Mouse (Mus musculus) heart, adult 2 months (tissue): Measurements from ENCODE around the gene Xrcc1. TPM values are rescaled to one million over a fixed set of nuclear protein-coding genes. Genes with fewer than 3 reads are reported as not detected.

ENCODE experiments used
- DNase-seq, 2 experiments: peaks; one replicate each; pipeline ENCODE4 v3.0.0; 2021
- H3K27ac ChIP-seq: fragments of 200-600 bp; 2 replicates; pipeline ENCODE4 v1.8.1; 2022
- H3K27me3 ChIP-seq: fragments of 200-500 bp; 2 replicates; pipeline ENCODE4 v1.6.1; 2012; ENCODE audit warnings: mild to moderate bottlenecking, low read length, inconsistent platforms, mixed read lengths; ENCODE audit not compliant: control insufficient read depth, insufficient read depth
- H3K36me3 ChIP-seq: fragments of 200-500 bp; 2 replicates; pipeline ENCODE4 v1.6.1; 2012; ENCODE audit warnings: low read length, inconsistent platforms; ENCODE audit not compliant: control insufficient read depth, insufficient read depth
- H3K4me1 ChIP-seq: fragments of 200-500 bp; 2 replicates; pipeline ENCODE4 v1.6.1; 2011; ENCODE audit warnings: low read length; ENCODE audit not compliant: control insufficient read depth, insufficient read depth
- H3K4me3 ChIP-seq: fragments of 200-600 bp; 2 replicates; pipeline ENCODE4 v1.8.1; 2022
- H3K79me2 ChIP-seq: fragments of 200-500 bp; replicated peaks from 2 replicates; pipeline ENCODE4 v1.6.1; 2012; ENCODE audit warnings: mild to moderate bottlenecking, inconsistent platforms, low read length, moderate library complexity, mixed read lengths; ENCODE audit not compliant: control insufficient read depth, insufficient read depth
- H3K9ac ChIP-seq: fragments of 200-500 bp; 2 replicates; pipeline ENCODE4 v1.6.1; 2012; ENCODE audit warnings: low read depth, mild to moderate bottlenecking, control low read depth, inconsistent platforms, low read length, mixed read lengths
- CTCF ChIP-seq: fragments of 200-600 bp; IDR thresholded peaks from 2 replicates; pipeline ENCODE4 v1.8.1; 2022; ENCODE audit warnings: antibody characterized with exemption, mild to moderate bottlenecking, moderate library complexity
- EP300 ChIP-seq: fragments of 200-500 bp; IDR thresholded peaks from 2 replicates; pipeline ENCODE4 v1.6.1; 2011; ENCODE audit warnings: low read depth, low read length, control low read depth; ENCODE audit not compliant: insufficient read depth
- POLR2A ChIP-seq: fragments of 200-500 bp; IDR thresholded peaks from 2 replicates; pipeline ENCODE4 v1.6.1; 2011; ENCODE audit warnings: mild to moderate bottlenecking, low read depth, low read length, control low read depth; ENCODE audit not compliant: insufficient read depth
- WGBS: fragments of 180-500 bp; shearing (Covaris S2); methylation state at CpG from one replicate; pipeline ENCODE4 v1.1.7; 2018; 5-methylcytosine and 5-hydroxymethylcytosine counted together
- intact Hi-C: fragments of 180-260 bp; cut with DNase I; formaldehyde crosslinking; loops from one replicate; pipeline ENCODE4 v1.15.1; 2025
- polyA plus RNA-seq: library from polyadenylated mRNA; depleted of rRNA; stranded (reverse); fragments of >200 nt; gene quantifications from 2 replicates; pipeline ENCODE4 v1.2.3, GENCODE M21; 2012
- total RNA-seq, 2 experiments: library from RNA; stranded (reverse); gene quantifications; 2 replicates each; pipeline ENCODE4 v1.2.3; 2021

Gene Xrcc1
- total and polyA plus RNA-seq, 3 experiments: 21.8 to 25.6 (median 25.0) TPM

- TF ChIP-seq EP300 (0 out of 2 replicates have a peak, but pooled peaks have one; percentile 21), POLR2A (peak; percentile 65), CTCF (0 out of 2 replicates have a peak, but pooled peaks have one; percentile 1)
- 1% methylated on average over 39 of the region's 39 CpGs for WGBS
- peak overlapping the region; percentile 78 for H3K27ac ChIP-seq
- DNase-seq: peak; percentile 87 to 88
- no peaks in the 10 kb centered on the region for H3K27me3 ChIP-seq
- H3K4me3 ChIP-seq: peak overlapping the region; percentile 84
- intact Hi-C loops: loop anchor here (5.0 kb wide), 1 partner anchor 61 kb away; the partner anchor contains the start of gene Irgq
- no peaks in the 10 kb centered on the region for H3K36me3 ChIP-seq
- no peaks in the 10 kb centered on the region for H3K79me2 ChIP-seq
- peak overlapping the region; percentile 96 for H3K9ac ChIP-seq
- no peaks in the 10 kb centered on the region for H3K4me1 ChIP-seq
Measured at GRCm38 (mm10) chr7:24593621-24594308, 47.7 kb downstream of the Xrcc1 start.

GRCm38 (mm10) chr7:24594309-24594803 is 48.3 kb downstream of the Xrcc1 start:
- WGBS: 13% methylated on average over 13 of the region's 13 CpGs
- Histone ChIP-seq H3K36me3 (no peaks in the 10 kb centered on the region), H3K9ac (peak overlapping the region; percentile 96), H3K27me3 (no peaks in the 10 kb centered on the region), H3K79me2 (no peaks in the 10 kb centered on the region), H3K4me3 (peak overlapping the region; percentile 84), H3K27ac (peak overlapping the region; percentile 78), H3K4me1 (no peaks in the 10 kb centered on the region)
- intact Hi-C loops: loop anchor here (5.0 kb wide), 1 partner anchor 62 kb away; the partner anchor contains the start of gene Irgq
- TF ChIP-seq CTCF (no peak), EP300 (no peak), POLR2A (no peak)
- DNase-seq: no peak

GRCm38 (mm10) chr7:24595464-24595863 is 49.4 kb downstream of the Xrcc1 start:
- intact Hi-C loops: no loop called here
- H3K4me1 ChIP-seq: no peaks in the 10 kb centered on the region
- H3K36me3 ChIP-seq: no peaks in the 10 kb centered on the region
- H3K27me3 ChIP-seq: no peaks in the 10 kb centered on the region
- H3K4me3 ChIP-seq: no peak overlapping the region
- 74% methylated on average over 2 of the region's 2 CpGs for whole genome bisulfite sequencing
- no peaks in the 10 kb centered on the region for H3K79me2 ChIP-seq
- no peak overlapping the region for H3K9ac ChIP-seq
- TF ChIP-seq CTCF (no peak), EP300 (no peak), POLR2A (no peak)
- H3K27ac ChIP-seq: no peak overlapping the region
- DNase-seq: no peak

- no peak overlapping the region for H3K9ac ChIP-seq
- WGBS: 75% methylated on average over 4 of the region's 4 CpGs
- no peak overlapping the region for H3K27ac ChIP-seq
- peaks cover 1% of the 10 kb centered on the region; the same call in 1 of the 2 replicates for H3K4me1 ChIP-seq
- H3K36me3 ChIP-seq: no peaks in the 10 kb centered on the region
- H3K79me2 ChIP-seq: no peaks in the 10 kb centered on the region
- intact Hi-C loops: no loop called here
- no peak overlapping the region for H3K4me3 ChIP-seq
- no peak for DNase-seq
- no peak for TF ChIP-seq EP300
- no peak for TF ChIP-seq CTCF
- no peak for TF ChIP-seq POLR2A
- no peaks in the 10 kb centered on the region for H3K27me3 ChIP-seq
Measured at GRCm38 (mm10) chr7:24598121-24598520, 52.0 kb downstream of the Xrcc1 start.

GRCm38 (mm10) chr7:24599211-24600067 is 53.4 kb downstream of the Xrcc1 start:
- no peaks in the 10 kb centered on the region for H3K27me3 ChIP-seq
- DNase-seq: peak in 1 of 2 experiments; percentile 33
- 73% methylated on average over 15 of the region's 15 CpGs for WGBS
- TF ChIP-seq CTCF (peak; percentile 25; the same call in 1 of the 2 replicates), EP300 (no peak), POLR2A (no peak)
- H3K4me3 ChIP-seq: no peak overlapping the region
- intact Hi-C loops: no loop called here
- peak overlapping the region; percentile 53 for H3K27ac ChIP-seq
- no peaks in the 10 kb centered on the region for H3K79me2 ChIP-seq
- no peaks in the 10 kb centered on the region for H3K36me3 ChIP-seq
- no peak overlapping the region for H3K9ac ChIP-seq
- H3K4me1 ChIP-seq: peaks cover 1% of the 10 kb centered on the region; the same call in 1 of the 2 replicates
